Mouse (Mus musculus) lung, postnatal 0 days (tissue): ENCODE data around the gene Cul4a. TPM values are rescaled to one million over a fixed set of nuclear protein-coding genes. Genes with fewer than 3 reads are reported as not detected.

ENCODE experiments used
- ATAC-seq: fragments of 200-750 bp; cut with Nextera tagmentation; 2 replicates; pipeline ENCODE4 v1.8.0; 2017; ENCODE audit warnings: moderate library complexity
- DNase-seq: peaks from one replicate; pipeline ENCODE4 v3.0.0-alpha.2; 2016; ENCODE audit warnings: low spot score
- H3K27ac ChIP-seq: fragments of 300-500 bp; sonication (generic); 2 replicates; pipeline ENCODE4 v1.5.1; 2014; ENCODE audit warnings: antibody characterized with exemption, mild to moderate bottlenecking, low read length, mixed read lengths
- H3K27me3 ChIP-seq: fragments of 300-500 bp; sonication (generic); replicated peaks from 2 replicates; pipeline ENCODE4 v1.6.1; 2014; ENCODE audit warnings: low read length, mixed read lengths; ENCODE audit not compliant: insufficient read depth
- H3K36me3 ChIP-seq: fragments of 300-500 bp; sonication (generic); 2 replicates; pipeline ENCODE4 v1.6.1; 2014; ENCODE audit warnings: low read length, mixed read lengths; ENCODE audit not compliant: insufficient read depth
- H3K4me1 ChIP-seq: fragments of 300-500 bp; sonication (generic); 2 replicates; pipeline ENCODE4 v1.6.1; 2014; ENCODE audit warnings: antibody characterized with exemption, low read depth, low read length, mixed read lengths; ENCODE audit not compliant: insufficient read depth
- H3K4me2 ChIP-seq: fragments of 300-500 bp; sonication (generic); replicated peaks from 2 replicates; pipeline ENCODE4 v1.6.1; 2014; ENCODE audit warnings: low read depth, mild to moderate bottlenecking, low read length, moderate library complexity, mixed read lengths
- H3K4me3 ChIP-seq: fragments of 300-500 bp; sonication (generic); 2 replicates; pipeline ENCODE4 v1.5.1; 2014; ENCODE audit warnings: low read depth, low read length
- H3K9ac ChIP-seq: fragments of 300-500 bp; sonication (generic); replicated peaks from 2 replicates; pipeline ENCODE4 v1.6.1; 2014; ENCODE audit warnings: low read depth, mild to moderate bottlenecking
- H3K9me3 ChIP-seq: fragments of 300-500 bp; sonication (generic); 2 replicates; pipeline ENCODE4 v1.6.1; 2016; ENCODE audit warnings: low read length, mixed read lengths
- CTCF ChIP-seq: IDR thresholded peaks from 2 replicates; pipeline ENCODE4 v1.5.1; 2016; ENCODE audit warnings: antibody characterized with exemption, mild to moderate bottlenecking
- EP300 ChIP-seq: IDR thresholded peaks from 2 replicates; pipeline ENCODE4 v1.6.1; 2016; ENCODE audit warnings: antibody characterized with exemption, mild to moderate bottlenecking, control low read depth
- WGBS: fragments of 180-500 bp; shearing (Covaris S2); extraction: QIAGEN DNeasy Blood & Tissue Kit; methylation state at CpG from one replicate; pipeline ENCODE4 v1.1.7; 2014; 5-methylcytosine and 5-hydroxymethylcytosine counted together
- polyA plus RNA-seq: library from polyadenylated mRNA; unstranded; fragments of >200 nt; fragmentation: Nextera tagmentation; extraction: Ambion mirVana; gene quantifications from 2 replicates; pipeline ENCODE4 v1.2.1, GENCODE M21; 2015

Gene Cul4a
- polyA plus RNA-seq, 1 experiment from 2014 or later, result 59.5 TPM

GRCm38 (mm10) chr8:13180911-13181690 lies 75.7 kb downstream of the Cul4a start:
- H3K27me3 ChIP-seq, result no peaks in the 10 kb centered on the region
- ATAC-seq (no peak), DNase-seq (no peak)
- WGBS, result 67% methylated on average over 18 of the region's 18 CpGs
- no peaks in the 10 kb centered on the region for H3K4me1 ChIP-seq
- no peaks in the 10 kb centered on the region for H3K36me3 ChIP-seq
- TF ChIP-seq EP300 (no peak), CTCF (no peak)
- no peak overlapping the region for H3K27ac ChIP-seq
- no peak overlapping the region for H3K4me2 ChIP-seq
- no peaks in the 10 kb centered on the region for H3K9me3 ChIP-seq
- H3K9ac ChIP-seq, result no peak overlapping the region
- no peak overlapping the region for H3K4me3 ChIP-seq

GRCm38 (mm10) chr8:13181691-13181976 lies 76.2 kb downstream of the Cul4a start:
- Histone ChIP-seq H3K9ac (no peak overlapping the region), H3K4me2 (no peak overlapping the region), H3K4me3 (no peak overlapping the region), H3K4me1 (no peaks in the 10 kb centered on the region), H3K36me3 (no peaks in the 10 kb centered on the region), H3K27me3 (no peaks in the 10 kb centered on the region), H3K27ac (no peak overlapping the region), H3K9me3 (no peaks in the 10 kb centered on the region)
- 53% methylated on average over 2 of the region's 2 CpGs for WGBS
- TF ChIP-seq EP300 (no peak), CTCF (no peak)
- DNase-seq (no peak), ATAC-seq (no peak)

GRCm38 (mm10) chr8:13186819-13187218 lies 81.4 kb downstream of the Cul4a start:
- no peak for DNase-seq
- ATAC-seq, result no peak
- Histone ChIP-seq H3K27ac (no peak overlapping the region), H3K9ac (no peak overlapping the region), H3K4me1 (no peaks in the 10 kb centered on the region), H3K9me3 (no peaks in the 10 kb centered on the region), H3K4me2 (no peak overlapping the region), H3K36me3 (no peaks in the 10 kb centered on the region), H3K27me3 (no peaks in the 10 kb centered on the region), H3K4me3 (no peak overlapping the region)
- TF ChIP-seq EP300, result no peak
- TF ChIP-seq CTCF, result no peak
- WGBS, result 63% methylated on average over 8 of the region's 8 CpGs

- Histone ChIP-seq H3K27ac (no peak overlapping the region), H3K4me1 (no peaks in the 10 kb centered on the region), H3K27me3 (no peaks in the 10 kb centered on the region), H3K9ac (no peak overlapping the region), H3K9me3 (no peaks in the 10 kb centered on the region), H3K4me2 (no peak overlapping the region), H3K4me3 (no peak overlapping the region), H3K36me3 (no peaks in the 10 kb centered on the region)
- 73% methylated on average over 9 of the region's 9 CpGs for WGBS
- ATAC-seq, result no peak
- TF ChIP-seq CTCF (no peak), EP300 (no peak)
- no peak for DNase-seq
Observed at GRCm38 (mm10) chr8:13187229-13187628, 81.8 kb downstream of the Cul4a start.

- 65% methylated on average over 7 of the region's 7 CpGs for WGBS
Observed at GRCm38 (mm10) chr8:13187638-13188037, 82.2 kb downstream of the Cul4a start.

GRCm38 (mm10) chr8:13188052-13188555 lies 82.7 kb downstream of the Cul4a start:
- TF ChIP-seq CTCF (no peak), EP300 (no peak)
- no peak overlapping the region for H3K4me3 ChIP-seq
- H3K9me3 ChIP-seq, result no peaks in the 10 kb centered on the region
- no peaks in the 10 kb centered on the region for H3K4me1 ChIP-seq
- DNase-seq, result no peak
- H3K27me3 ChIP-seq, result no peaks in the 10 kb centered on the region
- no peak for ATAC-seq
- H3K27ac ChIP-seq, result no peak overlapping the region
- H3K9ac ChIP-seq, result no peak overlapping the region
- H3K4me2 ChIP-seq, result no peak overlapping the region
- 88% methylated on average over 13 of the region's 13 CpGs for WGBS
- H3K36me3 ChIP-seq, result no peaks in the 10 kb centered on the region

More at GRCm38 (mm10) chr8:13187638-13188037, 82.2 kb downstream of the Cul4a start:
- Histone ChIP-seq H3K27ac (no peak overlapping the region), H3K9ac (no peak overlapping the region), H3K4me3 (no peak overlapping the region), H3K9me3 (no peaks in the 10 kb centered on the region), H3K27me3 (no peaks in the 10 kb centered on the region), H3K4me2 (no peak overlapping the region), H3K36me3 (no peaks in the 10 kb centered on the region), H3K4me1 (no peaks in the 10 kb centered on the region)
- TF ChIP-seq EP300 (no peak), CTCF (no peak)
- no peak for ATAC-seq
- no peak for DNase-seq
